Mouse (Mus musculus) heart, adult 2 months (tissue): Measurements from ENCODE around the gene Nexn. TPM values are rescaled to one million over a fixed set of nuclear protein-coding genes. Genes with fewer than 3 reads are reported as not detected.

Source experiments
- DNase-seq, 2 experiments: peaks; one replicate each; pipeline ENCODE4 v3.0.0; 2021
- H3K27ac ChIP-seq: fragments of 200-600 bp; 2 replicates; pipeline ENCODE4 v1.8.1; 2022
- H3K27me3 ChIP-seq: fragments of 200-500 bp; 2 replicates; pipeline ENCODE4 v1.6.1; 2012; ENCODE audit warnings: mild to moderate bottlenecking, low read length, inconsistent platforms, mixed read lengths; ENCODE audit not compliant: control insufficient read depth, insufficient read depth
- H3K36me3 ChIP-seq: fragments of 200-500 bp; 2 replicates; pipeline ENCODE4 v1.6.1; 2012; ENCODE audit warnings: low read length, inconsistent platforms; ENCODE audit not compliant: control insufficient read depth, insufficient read depth
- H3K4me1 ChIP-seq: fragments of 200-500 bp; 2 replicates; pipeline ENCODE4 v1.6.1; 2011; ENCODE audit warnings: low read length; ENCODE audit not compliant: control insufficient read depth, insufficient read depth
- H3K4me3 ChIP-seq: fragments of 200-600 bp; 2 replicates; pipeline ENCODE4 v1.8.1; 2022
- H3K79me2 ChIP-seq: fragments of 200-500 bp; replicated peaks from 2 replicates; pipeline ENCODE4 v1.6.1; 2012; ENCODE audit warnings: mild to moderate bottlenecking, inconsistent platforms, low read length, moderate library complexity, mixed read lengths; ENCODE audit not compliant: control insufficient read depth, insufficient read depth
- H3K9ac ChIP-seq: fragments of 200-500 bp; 2 replicates; pipeline ENCODE4 v1.6.1; 2012; ENCODE audit warnings: low read depth, mild to moderate bottlenecking, control low read depth, inconsistent platforms, low read length, mixed read lengths
- CTCF ChIP-seq: fragments of 200-600 bp; IDR thresholded peaks from 2 replicates; pipeline ENCODE4 v1.8.1; 2022; ENCODE audit warnings: antibody characterized with exemption, mild to moderate bottlenecking, moderate library complexity
- EP300 ChIP-seq: fragments of 200-500 bp; IDR thresholded peaks from 2 replicates; pipeline ENCODE4 v1.6.1; 2011; ENCODE audit warnings: low read depth, low read length, control low read depth; ENCODE audit not compliant: insufficient read depth
- POLR2A ChIP-seq: fragments of 200-500 bp; IDR thresholded peaks from 2 replicates; pipeline ENCODE4 v1.6.1; 2011; ENCODE audit warnings: mild to moderate bottlenecking, low read depth, low read length, control low read depth; ENCODE audit not compliant: insufficient read depth
- WGBS: fragments of 180-500 bp; shearing (Covaris S2); methylation state at CpG from one replicate; pipeline ENCODE4 v1.1.7; 2018; 5-methylcytosine and 5-hydroxymethylcytosine counted together
- intact Hi-C: fragments of 180-260 bp; cut with DNase I; formaldehyde crosslinking; loops from one replicate; pipeline ENCODE4 v1.15.1; 2025
- polyA plus RNA-seq: library from polyadenylated mRNA; depleted of rRNA; stranded (reverse); fragments of >200 nt; gene quantifications from 2 replicates; pipeline ENCODE4 v1.2.3, GENCODE M21; 2012
- total RNA-seq, 2 experiments: library from RNA; stranded (reverse); gene quantifications; 2 replicates each; pipeline ENCODE4 v1.2.3; 2021

The Nexn gene
- total and polyA plus RNA-seq, 3 experiments: 16.4 to 339 (median 316) TPM

- Histone ChIP-seq H3K27me3 (no peaks in the 10 kb centered on the region), H3K4me3 (no peak overlapping the region), H3K9ac (no peak overlapping the region), H3K27ac (no peak overlapping the region), H3K4me1 (no peaks in the 10 kb centered on the region), H3K79me2 (no peaks in the 10 kb centered on the region), H3K36me3 (no peaks in the 10 kb centered on the region)
- WGBS: 70% methylated on average over 3 of the region's 3 CpGs
- TF ChIP-seq EP300: no peak
- TF ChIP-seq CTCF: no peak
- TF ChIP-seq POLR2A: no peak
- DNase-seq: no peak
- intact Hi-C loops: no loop called here
Measured at GRCm38 (mm10) chr3:152294400-152294799, 28.2 kb upstream of the Nexn start.

- Histone ChIP-seq H3K27ac (no peak overlapping the region), H3K79me2 (no peaks in the 10 kb centered on the region), H3K4me1 (peaks cover 2% of the 10 kb centered on the region), H3K36me3 (no peaks in the 10 kb centered on the region), H3K9ac (no peak overlapping the region), H3K4me3 (no peak overlapping the region), H3K27me3 (no peaks in the 10 kb centered on the region)
- no peak for DNase-seq
- WGBS: 50% methylated on average over 13 of the region's 13 CpGs
- TF ChIP-seq EP300: no peak
- no peak for TF ChIP-seq POLR2A
- no peak for TF ChIP-seq CTCF
- intact Hi-C loops: no loop called here
Measured at GRCm38 (mm10) chr3:152293530-152294181, 27.5 kb upstream of the Nexn start.

GRCm38 (mm10) chr3:152291895-152292294 is 25.7 kb upstream of the Nexn start:
- Histone ChIP-seq H3K27ac (no peak overlapping the region), H3K4me3 (no peak overlapping the region), H3K79me2 (no peaks in the 10 kb centered on the region), H3K36me3 (no peaks in the 10 kb centered on the region), H3K9ac (no peak overlapping the region), H3K27me3 (no peaks in the 10 kb centered on the region), H3K4me1 (peaks cover 2% of the 10 kb centered on the region)
- intact Hi-C loops: no loop called here
- no peak for DNase-seq
- no peak for TF ChIP-seq CTCF
- WGBS: 80% methylated on average over 6 of the region's 6 CpGs

GRCm38 (mm10) chr3:152290175-152290798 is 24.1 kb upstream of the Nexn start:
- WGBS: 87% methylated on average over 17 of the region's 17 CpGs
- Histone ChIP-seq H3K79me2 (no peaks in the 10 kb centered on the region), H3K27me3 (no peaks in the 10 kb centered on the region), H3K36me3 (no peaks in the 10 kb centered on the region), H3K9ac (no peak overlapping the region), H3K4me3 (no peak overlapping the region), H3K27ac (no peak overlapping the region), H3K4me1 (peaks cover 2% of the 10 kb centered on the region)
- DNase-seq: no peak
- TF ChIP-seq CTCF: no peak
- no peak for TF ChIP-seq EP300
- TF ChIP-seq POLR2A: no peak
- intact Hi-C loops: no loop called here

GRCm38 (mm10) chr3:152288740-152289139 is 22.6 kb upstream of the Nexn start:
- no peak overlapping the region for H3K4me3 ChIP-seq
- no peaks in the 10 kb centered on the region for H3K27me3 ChIP-seq
- DNase-seq: peak in 1 of 2 experiments; percentile 62
- TF ChIP-seq EP300 (0 out of 2 replicates have a peak, but pooled peaks have one; percentile 24), POLR2A (no peak), CTCF (no peak)
- H3K36me3 ChIP-seq: no peaks in the 10 kb centered on the region
- H3K79me2 ChIP-seq: no peaks in the 10 kb centered on the region
- WGBS: 60% methylated on average over 4 of the region's 4 CpGs
- peaks cover 2% of the 10 kb centered on the region for H3K4me1 ChIP-seq
- intact Hi-C loops: loop anchor here (2.0 kb wide), 1 partner anchor 28 kb away; no protein-coding TSS in a partner anchor
- H3K27ac ChIP-seq: peak overlapping the region; percentile 60; the same call in 1 of the 2 replicates
- no peak overlapping the region for H3K9ac ChIP-seq

- no peak overlapping the region for H3K9ac ChIP-seq
- no peak for DNase-seq
- H3K79me2 ChIP-seq: no peaks in the 10 kb centered on the region
- no peaks in the 10 kb centered on the region for H3K27me3 ChIP-seq
- H3K4me3 ChIP-seq: no peak overlapping the region
- WGBS: 74% methylated on average over 5 of the region's 5 CpGs
- TF ChIP-seq POLR2A (no peak), EP300 (no peak), CTCF (no peak)
- H3K4me1 ChIP-seq: peaks cover 2% of the 10 kb centered on the region
- intact Hi-C loops: loop anchor here (2.0 kb wide), 1 partner anchor 27 kb away; no protein-coding TSS in a partner anchor
- peak overlapping the region; percentile 44; the same call in 1 of the 2 replicates for H3K27ac ChIP-seq
- no peaks in the 10 kb centered on the region for H3K36me3 ChIP-seq
Measured at GRCm38 (mm10) chr3:152288276-152288675, 22.1 kb upstream of the Nexn start.
